Mouse (Mus musculus) embryo, embryonic 10.5 days (tissue): ENCODE measurements around the gene Abcc9.
"Not testable (repeated sequence)": the region's sequence is repeated elsewhere in the genome, so short reads cannot be mapped to it uniquely, and the experiment has no call there.

Experiments used
- DNase-seq: peaks from one replicate; pipeline ENCODE4 v3.0.0-alpha.2; 2015; ENCODE audit warnings: low spot score

The Abcc9 gene

DNA sequence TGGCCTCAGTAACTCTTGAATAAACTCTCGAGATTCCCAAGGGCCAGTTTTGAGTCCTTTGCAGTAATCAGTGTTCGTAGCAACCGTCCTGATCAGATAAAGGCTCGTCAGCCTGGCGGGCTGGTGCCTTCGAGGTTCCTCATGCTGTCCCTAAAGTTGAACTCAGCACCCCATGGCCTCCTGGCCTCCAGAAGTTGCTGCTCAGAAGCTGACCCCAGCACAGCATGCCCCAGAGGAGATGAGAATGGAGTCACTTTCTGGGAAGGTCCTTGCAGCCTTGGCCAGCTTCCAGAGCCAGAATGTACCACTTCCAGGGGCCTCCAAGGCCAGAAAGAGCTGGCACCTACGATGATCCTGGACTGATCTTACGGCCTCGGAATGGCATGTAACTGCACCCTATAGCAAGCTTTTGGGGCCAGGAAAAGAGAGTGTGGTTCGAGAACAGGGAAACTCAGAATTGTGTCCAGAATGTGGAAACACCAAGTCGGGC, 1.4 kb upstream of the Abcc9 start:
- DNase-seq: no peak

DNA sequence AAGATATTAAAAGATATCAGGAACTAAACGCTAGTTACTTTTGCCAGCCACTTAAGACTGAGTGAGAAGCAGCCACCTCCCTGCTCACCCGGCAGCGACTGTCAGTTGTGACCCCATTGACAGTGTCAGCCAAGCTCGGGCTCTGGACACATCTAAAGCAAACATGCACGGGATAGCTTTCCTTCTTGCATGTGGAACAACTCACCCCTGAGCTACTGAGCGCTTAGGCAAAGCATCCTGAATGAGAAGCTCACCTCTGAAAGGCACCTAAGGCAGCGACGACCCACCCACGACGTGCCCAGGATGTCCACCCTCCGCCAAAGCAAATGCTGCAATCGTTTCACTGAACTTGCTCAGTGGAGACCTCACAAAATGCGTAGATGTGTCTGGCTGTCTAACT, 954 bp downstream of the Abcc9 start:
- DNase-seq: no peak

GRCm38 (mm10) chr6:142700753-142701152, 1.4 kb downstream of the Abcc9 start:
- DNase-seq: no peak

- DNase-seq: no peak
Measured at GRCm38 (mm10) chr6:142692085-142692484, 10.0 kb downstream of the Abcc9 start.

- no peak for DNase-seq
Measured at GRCm38 (mm10) chr6:142689673-142690072, 12.4 kb downstream of the Abcc9 start.

GRCm38 (mm10) chr6:142682985-142683691, 19.0 kb downstream of the Abcc9 start:
- DNase-seq: no peak

DNA sequence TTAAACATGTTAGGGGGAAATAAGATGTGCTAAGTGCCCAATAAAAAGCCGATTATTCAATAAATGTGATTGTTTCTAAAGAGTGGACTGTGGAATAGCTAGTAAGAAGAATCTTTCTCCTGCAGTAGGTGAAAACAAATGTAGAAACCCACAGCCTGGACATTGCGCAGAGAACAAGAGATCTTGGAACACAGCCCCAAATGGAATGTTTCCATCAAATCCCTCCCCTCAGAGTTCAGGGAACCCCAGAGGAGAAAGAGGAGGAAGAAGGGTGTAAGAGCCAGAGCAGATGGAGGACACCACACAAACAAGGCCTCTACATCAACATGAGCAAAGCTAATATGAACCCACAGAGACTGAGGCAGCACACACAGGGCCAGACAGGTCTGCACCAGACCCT, 32.1 kb downstream of the Abcc9 start:
- no peak for DNase-seq

DNA sequence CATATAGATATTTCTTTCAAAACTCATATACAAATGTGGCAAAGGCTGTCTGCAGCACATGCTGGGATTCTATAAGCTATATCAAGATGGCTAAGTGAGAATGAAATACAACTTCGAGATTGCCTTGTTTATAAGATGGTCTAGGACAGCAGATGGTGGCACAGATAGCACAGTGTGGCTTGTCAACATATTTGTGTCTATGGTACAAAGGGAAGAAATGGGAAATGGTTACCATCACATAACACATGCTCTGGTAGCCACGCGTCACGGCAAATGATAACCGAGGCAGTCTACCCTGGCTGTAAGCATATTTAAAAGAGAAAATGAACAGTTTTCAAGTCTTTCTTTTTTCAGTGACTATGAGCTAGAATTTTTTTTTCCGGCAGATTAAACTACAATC, 32.8 kb downstream of the Abcc9 start:
- DNase-seq: no peak

DNA sequence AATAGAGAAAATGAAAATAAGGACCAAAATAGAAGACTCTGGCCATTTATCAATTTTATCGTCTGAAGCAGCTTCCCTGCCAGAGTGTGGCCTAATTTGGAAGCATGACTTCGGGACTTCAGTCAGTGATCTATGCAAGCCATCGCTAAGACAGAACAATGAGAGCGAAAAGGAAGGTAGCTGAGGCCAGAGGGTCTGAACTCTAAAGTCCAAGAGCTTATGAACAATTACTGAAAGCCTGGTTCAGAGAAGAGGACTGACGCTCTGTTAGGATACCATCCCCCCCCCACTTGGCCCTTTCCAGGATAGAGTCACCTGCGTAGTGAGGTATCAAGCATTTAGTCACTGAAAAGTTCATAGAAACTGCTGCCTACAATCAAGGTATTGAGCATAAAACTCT, 33.3 kb downstream of the Abcc9 start:
- no peak for DNase-seq

- no peak for DNase-seq
Measured at GRCm38 (mm10) chr6:142668419-142668766, 33.7 kb downstream of the Abcc9 start.

- DNase-seq: no peak
Measured at GRCm38 (mm10) chr6:142667701-142668418, 34.3 kb downstream of the Abcc9 start.

DNA sequence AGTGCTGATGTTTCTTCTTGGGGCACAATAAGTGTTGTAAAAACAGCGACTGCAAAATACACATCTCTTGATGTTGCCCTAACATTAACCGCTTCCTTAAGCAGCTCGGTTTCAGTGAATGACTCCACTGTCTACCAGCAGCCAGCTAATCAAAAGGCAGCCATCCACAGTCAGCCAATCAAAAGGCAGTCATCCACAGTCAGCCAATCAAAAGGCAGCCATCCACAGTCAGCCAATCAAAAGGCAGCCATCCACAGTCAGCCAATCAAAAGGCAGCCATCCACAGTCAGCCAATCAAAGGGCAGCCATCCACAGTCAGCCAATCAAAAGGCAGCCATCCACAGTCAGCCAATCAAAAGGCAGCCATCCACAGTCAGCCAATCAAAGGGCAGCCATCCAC, 40.1 kb downstream of the Abcc9 start:
- DNase-seq: not testable (repeated sequence)

DNA sequence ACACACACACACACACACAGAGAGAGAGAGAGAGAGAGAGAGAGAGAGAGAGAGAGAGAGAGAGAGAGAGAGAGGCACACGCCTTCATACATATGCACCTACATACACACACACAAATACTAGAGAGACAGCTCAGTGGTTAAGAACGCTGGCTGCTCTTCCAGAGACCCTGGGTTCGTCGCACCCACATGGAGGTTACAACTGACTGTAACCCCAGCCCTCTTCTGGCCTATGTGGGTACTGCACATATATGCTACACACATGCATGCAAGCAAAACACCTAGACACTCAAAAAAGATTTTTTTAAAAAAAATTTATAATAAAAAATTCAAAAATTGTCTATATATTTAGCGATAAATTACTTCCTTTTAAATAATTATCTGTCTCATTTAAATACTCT, 43.1 kb downstream of the Abcc9 start:
- DNase-seq: peak; percentile 43

DNA sequence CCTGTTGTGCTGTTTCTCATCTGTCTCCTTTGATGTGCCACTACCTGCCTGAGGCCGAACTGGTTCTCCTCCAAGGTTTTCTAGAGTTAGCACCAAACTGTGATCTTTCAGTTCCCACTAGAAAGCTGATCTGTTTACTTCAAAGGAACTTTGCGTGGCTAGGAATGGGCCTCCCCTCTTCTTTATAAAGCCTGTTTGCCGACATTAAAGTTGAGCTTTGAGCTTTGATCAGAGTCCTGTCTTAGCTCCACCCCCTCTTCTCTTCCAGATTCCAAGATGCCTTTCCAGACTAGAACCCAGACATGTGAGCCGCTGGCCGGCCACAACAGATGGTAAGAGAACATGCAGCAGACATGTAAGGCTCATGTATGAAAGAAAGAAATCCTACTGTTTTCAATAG, 47.6 kb downstream of the Abcc9 start:
- no peak for DNase-seq

GRCm38 (mm10) chr6:142652175-142652574, 49.9 kb downstream of the Abcc9 start:
- no peak for DNase-seq

GRCm38 (mm10) chr6:142649331-142649730, 52.8 kb downstream of the Abcc9 start:
- DNase-seq: no peak

GRCm38 (mm10) chr6:142645474-142645873, 56.6 kb downstream of the Abcc9 start:
- no peak for DNase-seq

- no peak for DNase-seq
Measured at GRCm38 (mm10) chr6:142639301-142639700, 62.8 kb downstream of the Abcc9 start.

- DNase-seq: no peak
Measured at GRCm38 (mm10) chr6:142635654-142636053, 66.5 kb downstream of the Abcc9 start.

DNA sequence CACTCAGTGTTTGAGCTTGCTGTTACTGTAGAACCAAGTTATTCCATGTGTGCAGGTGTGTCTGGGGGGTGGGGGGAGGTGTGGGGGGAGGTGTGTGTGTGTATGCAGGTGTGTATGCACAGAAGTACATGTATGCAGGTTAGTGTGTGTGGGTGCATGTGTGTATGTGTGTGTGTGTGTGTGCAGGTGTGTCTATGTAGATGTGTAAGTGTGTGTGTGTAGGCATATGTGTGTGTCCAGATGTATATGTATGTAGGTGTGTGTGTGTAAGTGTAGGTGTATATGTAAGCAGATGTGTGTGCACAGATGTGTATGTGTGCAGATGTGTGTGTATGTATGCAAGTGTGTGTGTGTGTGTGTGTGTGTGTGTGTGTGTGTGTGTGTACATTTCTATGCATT, 66.9 kb downstream of the Abcc9 start:
- DNase-seq: no peak

DNA sequence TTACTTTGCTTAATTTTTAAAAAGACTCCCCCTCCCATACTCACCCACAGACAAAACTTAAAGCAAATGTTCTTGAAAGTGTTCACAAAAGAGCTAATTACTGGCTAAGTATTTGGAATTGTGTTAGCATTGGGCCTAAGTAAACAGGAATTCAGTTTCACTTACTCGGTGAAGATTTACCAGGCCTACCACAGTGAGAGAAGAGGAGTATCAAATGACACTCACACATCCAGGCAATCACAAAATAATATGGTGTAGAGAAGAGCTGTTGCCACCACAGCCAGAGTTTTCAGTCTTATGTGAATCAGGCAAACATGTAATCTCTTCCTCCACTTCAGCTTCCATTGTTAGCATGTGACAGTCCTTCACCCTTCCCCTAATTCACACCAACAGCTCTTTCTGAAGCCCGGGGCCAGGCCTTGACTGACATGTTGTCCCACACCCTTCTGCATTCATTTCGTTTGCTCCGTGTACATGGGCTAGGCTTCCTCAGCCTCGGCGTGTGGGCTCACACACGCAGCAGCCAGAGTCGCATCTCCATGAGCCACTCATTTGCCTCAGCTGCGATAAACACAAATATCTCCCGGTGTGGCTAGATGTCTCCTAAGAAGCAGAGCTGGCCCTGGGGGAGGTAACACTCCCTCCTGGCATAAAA, 67.5 kb downstream of the Abcc9 start:
- DNase-seq: no peak

- DNase-seq: no peak
Measured at GRCm38 (mm10) chr6:142623351-142623750, 78.8 kb downstream of the Abcc9 start.

DNA sequence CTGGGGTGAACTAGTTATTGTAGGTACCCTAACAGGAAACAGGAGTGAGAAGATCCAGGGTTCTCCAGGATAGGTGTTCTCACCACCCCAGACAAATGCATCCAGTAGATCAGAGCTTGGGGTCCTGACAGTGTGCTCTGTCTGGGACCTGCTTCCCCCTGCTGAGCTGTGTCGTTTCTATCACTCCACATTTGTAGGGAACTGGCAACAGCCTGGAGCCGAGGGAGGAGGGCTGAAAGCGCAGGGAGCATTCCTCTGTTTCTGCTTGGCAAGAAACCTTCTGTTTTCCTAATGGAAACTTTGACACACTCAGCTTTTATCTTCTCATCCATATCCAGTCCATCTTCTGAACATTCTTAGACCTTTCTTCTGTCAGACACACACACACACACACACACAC, 85.5 kb downstream of the Abcc9 start:
- DNase-seq: no peak
